Mouse (Mus musculus) midbrain, embryonic 11.5 days (tissue): ENCODE measurements around the gene Pigk. TPM values are rescaled to one million over a fixed set of nuclear protein-coding genes. Genes with fewer than 3 reads are reported as not detected.

Experiments used
- ATAC-seq: fragments of 200-750 bp; cut with Nextera tagmentation; 2 replicates; pipeline ENCODE4 v1.8.0; 2017; ENCODE audit warnings: moderate TSS enrichment, moderate library complexity; ENCODE audit not compliant: low FRiP score
- DNase-seq: peaks from one replicate; pipeline ENCODE4 v3.0.0; 2015; ENCODE audit warnings: low spot score; ENCODE audit errors: missing footprints
- H3K27ac ChIP-seq: fragments of 300-500 bp; sonication (generic); 2 replicates; pipeline ENCODE4 v1.5.1; 2014; ENCODE audit warnings: low read depth, low read length
- H3K27me3 ChIP-seq: fragments of 300-500 bp; sonication (generic); 2 replicates; pipeline ENCODE4 v1.6.1; 2014; ENCODE audit warnings: mild to moderate bottlenecking, low read length, moderate library complexity, mixed read lengths; ENCODE audit not compliant: control insufficient read depth, insufficient read depth
- H3K36me3 ChIP-seq: fragments of 300-500 bp; sonication (generic); 2 replicates; pipeline ENCODE4 v1.6.1; 2014; ENCODE audit warnings: mild to moderate bottlenecking, low read length, moderate library complexity, mixed read lengths; ENCODE audit not compliant: control insufficient read depth, insufficient read depth
- H3K4me1 ChIP-seq: fragments of 300-500 bp; sonication (generic); 2 replicates; pipeline ENCODE4 v1.6.1; 2014; ENCODE audit warnings: low read length; ENCODE audit not compliant: control insufficient read depth, insufficient read depth
- H3K4me2 ChIP-seq: fragments of 300-500 bp; sonication (generic); 2 replicates; pipeline ENCODE4 v1.6.1; 2014; ENCODE audit warnings: mild to moderate bottlenecking, moderate library complexity
- H3K4me3 ChIP-seq: fragments of 300-500 bp; sonication (generic); 2 replicates; pipeline ENCODE4 v1.5.1; 2014; ENCODE audit warnings: low read depth, low read length
- H3K9ac ChIP-seq: fragments of 300-500 bp; sonication (generic); 2 replicates; pipeline ENCODE4 v1.6.1; 2014; ENCODE audit warnings: low read length
- H3K9me3 ChIP-seq: fragments of 300-500 bp; sonication (generic); 2 replicates; pipeline ENCODE4 v1.6.1; 2016; ENCODE audit warnings: low read length; ENCODE audit not compliant: control insufficient read depth
- WGBS: fragments of 180-500 bp; shearing (Covaris S2); extraction: QIAGEN DNeasy Blood & Tissue Kit; methylation state at CpG from one replicate; pipeline ENCODE4 v1.1.7; 2014; 5-methylcytosine and 5-hydroxymethylcytosine counted together
- polyA plus RNA-seq: library from polyadenylated mRNA; unstranded; fragments of >200 nt; fragmentation: Nextera tagmentation; extraction: Ambion mirVana; gene quantifications from 2 replicates; pipeline ENCODE4 v1.2.1, GENCODE M21; 2014

Pigk gene
- polyA plus RNA-seq: 40.5 and 44.3 TPM in 2 replicates

DNA sequence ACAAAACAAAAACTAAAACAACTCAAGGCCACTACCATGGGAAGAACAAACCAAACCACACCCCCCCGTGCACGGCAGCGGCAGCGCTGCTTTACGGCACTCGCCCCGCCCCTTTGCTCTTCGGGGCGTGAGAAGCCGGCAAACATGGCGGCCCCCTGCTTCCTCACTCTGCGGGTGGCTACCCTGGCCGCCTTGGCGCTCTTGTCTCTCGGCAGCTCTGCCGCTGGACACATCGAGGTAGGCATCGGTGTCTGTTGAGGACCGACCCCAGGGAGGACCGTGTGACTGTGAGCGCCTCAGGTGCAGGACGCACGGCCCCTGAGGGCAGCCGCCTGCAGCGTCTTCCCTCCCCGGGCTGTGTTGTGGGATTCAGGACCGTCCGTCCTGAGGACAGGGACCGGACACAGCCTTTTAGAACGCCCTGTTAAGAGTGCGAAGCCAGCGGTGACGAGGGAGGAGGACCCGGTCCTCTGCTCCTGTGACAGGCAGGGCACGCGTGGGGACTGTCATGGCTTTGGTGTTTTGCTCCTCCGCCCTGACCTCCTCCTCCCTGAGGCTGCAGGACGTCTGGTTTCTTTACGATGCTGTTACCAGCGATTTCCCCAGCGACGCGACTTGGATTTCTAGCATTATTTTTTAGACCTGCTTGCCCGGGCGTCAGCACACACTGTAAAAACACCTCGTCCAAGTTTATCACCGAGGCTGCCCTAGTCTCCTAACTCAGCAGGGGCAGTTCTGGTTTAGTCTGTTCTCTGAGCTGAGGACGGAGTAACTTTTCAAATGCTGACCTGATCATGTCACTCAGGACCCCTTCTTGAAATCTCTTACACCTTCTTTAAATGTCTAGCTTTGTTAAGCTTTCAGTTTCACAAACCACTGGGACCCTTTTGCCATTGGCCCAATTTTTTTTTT, at the start of gene Pigk:
Gene Pigk, plus strand, starts transcription at position 110 of the 912 bp plus-strand sequence.
- Histone ChIP-seq H3K9me3 (no peaks in the 10 kb centered on the region), H3K27ac (no peak within 1 kb of the TSS), H3K4me2 (peak within 1 kb of the TSS; percentile 77), H3K4me1 (peaks cover 10% of the 10 kb centered on the region), H3K36me3 (no peaks in the 10 kb centered on the region), H3K4me3 (peak within 1 kb of the TSS; percentile 97), H3K9ac (peak within 1 kb of the TSS; percentile 92), H3K27me3 (no peaks in the 10 kb centered on the region)
- peak; percentile 100 for DNase-seq
- 1% methylated on average over 46 of the region's 48 CpGs for WGBS
- peak; percentile 92 for ATAC-seq

DNA sequence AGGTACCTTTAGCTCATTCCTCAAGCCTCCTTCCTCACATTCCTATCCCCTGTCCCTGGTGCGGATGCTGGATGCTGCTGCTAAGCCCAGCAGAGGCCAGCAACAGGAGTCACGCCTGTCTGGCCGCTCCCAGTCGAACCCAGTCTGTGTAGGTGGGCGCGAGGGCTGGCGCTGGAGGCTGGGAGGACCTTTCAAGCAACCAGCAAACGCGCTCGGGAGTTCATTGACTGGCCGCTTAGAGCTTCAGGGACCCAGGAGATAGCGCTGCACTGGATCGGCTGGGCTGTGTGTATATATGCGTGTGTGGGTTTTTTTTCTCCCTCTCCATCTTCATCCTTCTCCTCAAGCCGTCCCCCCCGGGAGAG, 46.9 kb upstream of the Pigk start:
- ATAC-seq (peak; percentile 6; the same call in 1 of the 2 replicates), DNase-seq (peak; percentile 94)
- H3K27ac ChIP-seq: no peak overlapping the region
- peaks cover 25% of the 10 kb centered on the region for H3K27me3 ChIP-seq
- under 1% methylated on average over 16 of the region's 16 CpGs for WGBS
- peak overlapping the region; percentile 47 for H3K4me3 ChIP-seq
- H3K4me1 ChIP-seq: peaks cover 5% of the 10 kb centered on the region
- H3K9me3 ChIP-seq: no peaks in the 10 kb centered on the region
- H3K4me2 ChIP-seq: peak overlapping the region; percentile 98
- no peaks in the 10 kb centered on the region for H3K36me3 ChIP-seq
- H3K9ac ChIP-seq: no peak overlapping the region

DNA sequence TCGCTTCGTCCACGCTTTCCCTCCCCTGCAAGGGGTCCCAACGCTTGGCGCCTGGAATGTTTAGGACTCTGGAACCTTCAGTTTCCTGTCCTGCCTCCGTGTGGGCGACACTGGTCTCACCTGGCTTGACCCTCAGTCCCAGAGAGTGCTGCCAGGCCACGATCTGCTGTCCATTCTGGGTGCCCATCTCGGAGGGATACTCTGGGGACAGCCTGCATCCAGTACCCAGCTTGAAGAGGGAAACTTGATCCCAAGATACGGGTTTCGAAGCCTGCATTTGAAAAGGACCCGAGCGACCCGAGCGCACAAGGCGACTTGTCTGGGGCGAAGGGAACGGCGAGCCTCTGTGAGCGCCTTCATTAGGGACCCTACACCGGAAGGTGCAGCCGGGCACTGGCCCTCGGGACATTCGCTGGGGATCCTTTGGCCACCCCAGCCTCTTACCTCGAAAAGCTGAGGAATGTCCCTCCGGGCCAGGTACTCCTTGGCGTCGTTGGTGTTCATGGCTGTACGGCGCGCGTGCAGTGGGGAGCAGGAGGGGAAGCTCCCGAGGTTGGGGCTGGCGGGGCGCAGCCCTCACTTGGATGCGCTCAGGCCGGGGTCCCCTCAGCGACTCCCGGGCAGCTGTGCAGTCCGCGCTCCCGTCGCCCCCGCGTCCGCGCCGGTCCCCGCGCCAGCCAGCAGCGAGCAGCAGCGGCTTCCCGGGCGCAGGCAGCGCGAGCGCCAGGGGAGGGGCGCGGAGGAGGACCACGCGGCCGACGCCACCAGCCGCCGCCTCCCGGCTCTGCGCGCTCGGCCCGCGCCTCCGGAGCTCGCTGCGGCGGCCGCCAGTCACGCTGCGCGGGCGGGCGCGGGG, 46.3 kb upstream of the Pigk start:
- no peaks in the 10 kb centered on the region for H3K36me3 ChIP-seq
- ATAC-seq (peak; percentile 81), DNase-seq (peak; percentile 96)
- peaks cover 5% of the 10 kb centered on the region for H3K4me1 ChIP-seq
- H3K4me3 ChIP-seq: peak overlapping the region; percentile 47
- WGBS: under 1% methylated on average over 57 of the region's 82 CpGs
- H3K9ac ChIP-seq: peak overlapping the region; percentile 48
- peak overlapping the region; percentile 98 for H3K4me2 ChIP-seq
- no peak overlapping the region for H3K27ac ChIP-seq
- no peaks in the 10 kb centered on the region for H3K9me3 ChIP-seq
- H3K27me3 ChIP-seq: peaks cover 25% of the 10 kb centered on the region

DNA sequence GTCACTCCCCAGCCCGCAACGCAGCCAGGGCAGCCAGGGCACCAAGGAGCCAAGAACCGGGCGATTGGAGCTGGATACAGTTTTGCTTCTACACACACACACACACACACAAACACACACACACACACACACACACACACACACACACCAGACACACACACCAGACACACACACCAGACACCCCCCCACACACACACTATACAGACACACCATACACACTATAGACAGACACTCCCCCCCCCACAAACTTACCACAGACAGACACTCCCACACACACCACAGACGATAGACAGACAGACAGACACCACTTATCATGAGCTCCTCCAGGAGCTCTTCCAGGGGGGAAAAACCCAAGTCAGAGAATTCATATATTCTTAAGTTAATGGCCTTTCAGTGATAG, 45.7 kb upstream of the Pigk start, which contains the start of gene Ak5:
Gene Ak5, minus strand, starts transcription at position 122 of the 400 bp plus-strand sequence.
- 9% methylated on average over 4 of the region's 5 CpGs for WGBS
- peaks cover 25% of the 10 kb centered on the region for H3K27me3 ChIP-seq

DNA sequence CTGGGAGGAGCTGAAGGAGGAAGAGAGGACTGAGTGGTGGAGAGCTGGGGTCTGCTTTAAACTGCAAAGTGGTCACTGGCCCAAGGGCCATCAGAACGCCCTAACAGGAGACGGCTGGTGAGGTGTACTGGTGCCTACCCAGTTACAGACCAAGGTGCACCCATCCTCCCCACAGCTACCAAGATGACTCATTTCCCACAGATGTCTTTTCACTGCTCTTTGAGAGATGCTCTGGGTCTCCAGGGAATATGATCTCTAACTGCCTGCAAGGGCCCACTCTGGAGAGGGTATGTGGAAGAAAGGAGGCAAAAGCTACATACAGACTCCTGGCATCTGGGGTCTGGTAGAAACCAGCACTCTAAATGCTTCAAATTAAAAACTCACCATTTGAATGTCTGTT, 45.1 kb upstream of the Pigk start:
- DNase-seq (no peak), ATAC-seq (no peak)
- 79% methylated on average over 2 of the region's 2 CpGs for WGBS
- H3K4me2 ChIP-seq: no peak overlapping the region
- no peak overlapping the region for H3K9ac ChIP-seq
- H3K27ac ChIP-seq: no peak overlapping the region
- no peaks in the 10 kb centered on the region for H3K9me3 ChIP-seq
- H3K36me3 ChIP-seq: no peaks in the 10 kb centered on the region
- peaks cover 25% of the 10 kb centered on the region for H3K27me3 ChIP-seq
- H3K4me3 ChIP-seq: no peak overlapping the region
- H3K4me1 ChIP-seq: peaks cover 5% of the 10 kb centered on the region

More for the DNA sequence above, 45.7 kb upstream of the Pigk start, which contains the start of gene Ak5:
- H3K4me2 ChIP-seq: peak within 1 kb of the TSS; percentile 98
- DNase-seq (no peak), ATAC-seq (peak; percentile 34; the same call in 1 of the 2 replicates)
- no peaks in the 10 kb centered on the region for H3K36me3 ChIP-seq
- no peaks in the 10 kb centered on the region for H3K9me3 ChIP-seq
- H3K4me3 ChIP-seq: peak within 1 kb of the TSS; percentile 47
- peak within 1 kb of the TSS; percentile 48 for H3K9ac ChIP-seq
- peaks cover 5% of the 10 kb centered on the region for H3K4me1 ChIP-seq
- no peak within 1 kb of the TSS for H3K27ac ChIP-seq

DNA sequence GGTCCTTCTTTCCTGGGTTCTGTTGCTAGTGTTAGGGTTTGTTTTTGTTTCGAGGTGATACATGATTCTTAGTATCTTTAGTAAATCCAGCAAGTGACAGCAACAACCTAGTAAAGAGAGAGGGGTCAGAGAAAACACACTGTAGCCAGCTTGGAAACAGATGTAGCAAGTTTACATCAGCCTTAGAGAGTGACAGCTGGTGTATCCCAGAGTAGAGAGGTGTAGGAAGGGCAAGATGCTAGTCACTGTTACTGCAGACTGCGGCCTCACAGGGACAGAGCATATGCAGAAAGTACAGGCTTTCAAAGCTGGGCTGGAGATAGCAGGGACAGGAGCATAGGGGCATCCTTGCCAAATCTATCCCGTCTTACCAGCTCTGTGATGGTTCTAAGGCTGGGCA, 44.1 kb upstream of the Pigk start:
- H3K27ac ChIP-seq: no peak overlapping the region
- no peak for DNase-seq
- H3K36me3 ChIP-seq: no peaks in the 10 kb centered on the region
- H3K27me3 ChIP-seq: peaks cover 25% of the 10 kb centered on the region
- no peak overlapping the region for H3K9ac ChIP-seq
- H3K4me2 ChIP-seq: no peak overlapping the region
- peaks cover 5% of the 10 kb centered on the region for H3K4me1 ChIP-seq
- 79% methylated on average over 3 of the region's 3 CpGs for WGBS
- H3K4me3 ChIP-seq: no peak overlapping the region
- ATAC-seq: no peak
- no peaks in the 10 kb centered on the region for H3K9me3 ChIP-seq

DNA sequence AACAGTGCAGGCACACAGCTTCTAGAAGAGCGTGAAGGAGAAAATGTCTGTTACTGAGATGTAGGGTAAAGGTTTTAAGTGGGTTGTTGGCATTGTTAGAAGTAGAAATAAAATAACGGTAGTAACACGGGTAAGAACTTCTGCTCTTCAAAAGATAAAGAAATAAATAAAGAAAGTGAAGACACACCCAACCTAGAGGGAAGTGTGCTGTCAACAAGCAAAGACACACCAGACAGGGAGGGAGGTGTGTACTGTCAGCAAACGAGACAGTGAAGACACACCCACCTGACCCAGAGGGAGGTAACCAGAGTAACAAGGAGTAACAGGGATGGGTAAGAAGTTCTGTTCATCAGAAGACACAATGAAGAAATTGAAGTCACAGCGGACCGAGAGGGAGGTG, 39.2 kb upstream of the Pigk start:
- no peak for DNase-seq
- ATAC-seq: no peak

DNA sequence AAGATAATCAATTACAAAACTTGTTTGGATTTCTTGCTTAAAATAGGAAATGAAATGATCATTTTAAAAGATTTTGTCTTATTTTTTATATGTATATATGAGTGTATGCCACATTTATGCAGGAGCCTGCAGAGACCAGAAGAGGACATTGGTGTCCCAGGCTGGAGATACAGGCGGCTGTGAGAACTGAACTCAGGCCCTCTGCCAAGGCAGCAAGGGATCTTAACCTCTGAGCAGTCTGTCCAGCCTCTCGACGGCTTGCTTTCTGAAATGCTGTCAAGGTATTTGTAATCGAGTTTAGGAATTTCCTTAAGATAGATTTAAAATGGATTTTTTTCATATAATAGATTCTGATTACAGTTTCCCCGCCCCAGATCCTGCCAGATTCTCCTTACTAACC, 25.4 kb upstream of the Pigk start:
- no peak for DNase-seq
- H3K36me3 ChIP-seq: no peaks in the 10 kb centered on the region
- no peak overlapping the region for H3K4me2 ChIP-seq
- H3K9ac ChIP-seq: no peak overlapping the region
- ATAC-seq: no peak
- WGBS: 86% methylated on average over 5 of the region's 5 CpGs
- no peaks in the 10 kb centered on the region for H3K4me1 ChIP-seq
- no peak overlapping the region for H3K27ac ChIP-seq
- no peak overlapping the region for H3K4me3 ChIP-seq
- no peaks in the 10 kb centered on the region for H3K27me3 ChIP-seq
- no peaks in the 10 kb centered on the region for H3K9me3 ChIP-seq

More for the DNA sequence above, 39.2 kb upstream of the Pigk start:
- no peaks in the 10 kb centered on the region for H3K36me3 ChIP-seq
- no peak overlapping the region for H3K27ac ChIP-seq
- 75% methylated on average over 6 of the region's 6 CpGs for WGBS
- H3K9ac ChIP-seq: no peak overlapping the region
- no peaks in the 10 kb centered on the region for H3K4me1 ChIP-seq
- H3K4me3 ChIP-seq: no peak overlapping the region
- H3K4me2 ChIP-seq: no peak overlapping the region
- no peaks in the 10 kb centered on the region for H3K9me3 ChIP-seq
- peaks cover 2% of the 10 kb centered on the region; the same call in 1 of the 2 replicates for H3K27me3 ChIP-seq
